Mouse (Mus musculus): Measurements from ENCODE around the gene Scin. TPM values are rescaled to one million over a fixed set of nuclear protein-coding genes. Genes with fewer than 3 reads are reported as not detected.

The Scin gene
- 0.04 TPM in 1 of 2 replicates, not detected in the other for polyA plus RNA-seq (2021; fragmentation: Nextera tagmentation)
- long read RNA-seq, experiment 1: 0 reads
- long read RNA-seq, experiment 2: 0 reads

DNA sequence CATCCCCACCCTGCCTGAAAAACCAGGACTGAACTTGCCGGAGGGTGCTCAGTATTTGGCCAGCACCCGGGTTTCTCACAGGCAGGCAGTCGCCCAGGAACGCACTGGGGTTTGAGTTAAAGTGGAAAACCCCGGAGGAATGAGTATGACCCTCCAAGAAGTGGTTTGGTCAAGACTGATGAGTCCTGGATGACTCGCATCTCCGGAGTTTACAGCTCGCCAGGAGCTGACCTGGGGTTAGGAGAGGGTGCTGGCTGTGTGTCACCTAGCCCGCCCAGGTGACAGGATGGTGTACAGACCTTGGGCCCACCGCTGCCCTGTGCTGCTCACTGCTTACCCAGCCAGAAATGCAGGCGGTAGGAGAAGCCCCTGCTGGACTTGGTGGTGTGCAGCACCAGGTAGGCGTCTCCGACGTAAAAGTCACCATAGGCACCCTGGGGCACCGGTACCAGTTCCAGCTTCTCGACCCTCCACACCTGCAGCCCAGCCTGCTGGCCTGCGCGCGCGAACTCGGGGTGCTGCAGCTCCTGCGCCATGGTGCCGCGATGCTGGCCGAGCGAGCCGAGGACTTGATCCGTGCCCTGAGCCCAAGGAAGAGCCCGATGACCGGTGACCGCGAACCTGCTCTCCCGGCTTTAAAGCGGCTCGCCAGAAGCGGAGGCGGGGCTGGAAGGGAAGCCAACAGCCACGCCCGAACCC, at the start of gene Scin:
Gene Scin, minus strand, starts transcription at position 656 of the 699 bp plus-strand sequence.

DNA sequence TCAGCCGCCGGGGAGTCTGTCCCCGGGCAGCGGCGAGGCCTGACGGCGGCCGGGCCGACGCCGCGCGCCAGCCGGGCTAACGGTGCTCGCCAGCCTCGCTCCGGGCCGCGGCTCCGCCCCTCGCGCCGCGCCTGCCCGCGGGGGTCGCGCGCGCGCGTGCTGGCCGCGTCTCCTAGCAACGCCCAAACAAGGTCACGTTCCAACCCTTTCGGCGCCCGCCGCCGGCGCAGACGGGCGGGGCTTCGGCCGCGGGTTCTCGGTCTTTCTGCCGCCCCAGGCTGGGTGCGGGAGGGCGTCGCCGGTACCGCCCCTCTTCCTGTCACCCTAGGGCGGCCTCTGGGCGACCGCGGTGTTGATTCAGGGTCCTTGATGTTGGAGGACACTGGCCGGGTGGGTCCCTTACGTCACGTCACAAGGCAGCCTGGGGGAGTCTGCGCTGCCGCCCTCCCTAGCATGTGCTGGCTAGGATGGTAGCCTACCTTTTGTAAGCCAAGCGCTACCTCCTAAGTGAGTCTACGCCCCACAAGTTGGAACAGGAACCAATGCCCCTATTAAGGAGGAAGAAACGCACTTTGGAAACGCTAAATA, 96.1 kb downstream of the Scin start, which contains the start of gene Arl4a:
Gene Arl4a, minus strand, starts transcription at position 150 of the 588 bp plus-strand sequence.

Other genes with a start within 250 kb of the Scin start
- 41.6 and 45.8 TPM in 2 replicates for gene Arl4a, start 96.2 kb downstream of the Scin start, polyA plus RNA-seq (2021; fragmentation: Nextera tagmentation)
- 0.65 and 1.3 TPM in 2 replicates for gene Lsmem1, start 65.3 kb upstream of the Scin start, polyA plus RNA-seq (2021; fragmentation: Nextera tagmentation)
- 96.7 and 106 TPM in 2 replicates for gene Ifrd1, start 114.3 kb upstream of the Scin start, polyA plus RNA-seq (2021; fragmentation: Nextera tagmentation)

Data from left cerebral cortex, adult 6 months (tissue).